Mouse (Mus musculus) heart, embryonic 16.5 days (tissue): ENCODE results near the gene Foxp1. TPM values are rescaled to one million over a fixed set of nuclear protein-coding genes. Genes with fewer than 3 reads are reported as not detected.

Experiments
- ATAC-seq: fragments of 200-750 bp; cut with Nextera tagmentation; replicated peaks from 2 replicates; pipeline ENCODE4 v1.8.0; 2017; ENCODE audit warnings: moderate number of reproducible peaks; ENCODE audit not compliant: insufficient read depth, low FRiP score; ENCODE audit errors: extremely low read depth
- H3K27ac ChIP-seq: fragments of 300-500 bp; sonication (generic); 2 replicates; pipeline ENCODE4 v1.5.1; 2014; ENCODE audit warnings: mild to moderate bottlenecking, low read length, control low read depth, moderate library complexity
- H3K27me3 ChIP-seq: fragments of 300-500 bp; sonication (generic); 2 replicates; pipeline ENCODE4 v1.6.1; 2014; ENCODE audit warnings: low read length, mixed read lengths; ENCODE audit not compliant: control insufficient read depth, insufficient read depth
- H3K36me3 ChIP-seq: fragments of 300-500 bp; sonication (generic); 2 replicates; pipeline ENCODE4 v1.6.1; 2014; ENCODE audit not compliant: control insufficient read depth, insufficient read depth
- H3K4me1 ChIP-seq: fragments of 300-500 bp; sonication (generic); 2 replicates; pipeline ENCODE4 v1.6.1; 2014; ENCODE audit warnings: low read length, mixed read lengths; ENCODE audit not compliant: control insufficient read depth, insufficient read depth
- H3K4me2 ChIP-seq: fragments of 300-500 bp; sonication (generic); 2 replicates; pipeline ENCODE4 v1.6.1; 2014; ENCODE audit warnings: low read depth, mild to moderate bottlenecking, control low read depth, low read length
- H3K4me3 ChIP-seq: fragments of 300-500 bp; sonication (generic); 2 replicates; pipeline ENCODE4 v1.5.1; 2014; ENCODE audit warnings: mild to moderate bottlenecking, control low read depth, low read length
- H3K9ac ChIP-seq: fragments of 300-500 bp; sonication (generic); 2 replicates; pipeline ENCODE4 v1.6.1; 2014; ENCODE audit warnings: low read length, control low read depth
- H3K9me3 ChIP-seq: fragments of 300-500 bp; sonication (generic); replicated peaks from 2 replicates; pipeline ENCODE4 v1.6.1; 2016; ENCODE audit warnings: low read length; ENCODE audit not compliant: control insufficient read depth
- WGBS: fragments of 180-500 bp; shearing (Covaris S2); extraction: QIAGEN DNeasy Blood & Tissue Kit; methylation state at CpG from one replicate; pipeline ENCODE4 v1.1.7; 2014; 5-methylcytosine and 5-hydroxymethylcytosine counted together
- polyA plus RNA-seq: library from polyadenylated mRNA; unstranded; fragments of >200 nt; fragmentation: Nextera tagmentation; extraction: Ambion mirVana; gene quantifications from 2 replicates; pipeline ENCODE4 v1.2.1, GENCODE M21; 2015

Gene Foxp1
- polyA plus RNA-seq, 1 experiment from 2014 or later = 59.0 TPM

GRCm38 (mm10) chr6:99043932-99044664 is 478.4 kb downstream of the Foxp1 start:
- no peak overlapping the region for H3K9ac ChIP-seq
- H3K4me2 ChIP-seq = no peak overlapping the region
- H3K27me3 ChIP-seq = no peaks in the 10 kb centered on the region
- no peak for ATAC-seq
- no peaks in the 10 kb centered on the region for H3K9me3 ChIP-seq
- peaks cover 11% of the 10 kb centered on the region for H3K4me1 ChIP-seq
- no peak overlapping the region for H3K27ac ChIP-seq
- no peak overlapping the region for H3K4me3 ChIP-seq
- WGBS = 80% methylated on average over 12 of the region's 12 CpGs
- H3K36me3 ChIP-seq = no peaks in the 10 kb centered on the region

DNA sequence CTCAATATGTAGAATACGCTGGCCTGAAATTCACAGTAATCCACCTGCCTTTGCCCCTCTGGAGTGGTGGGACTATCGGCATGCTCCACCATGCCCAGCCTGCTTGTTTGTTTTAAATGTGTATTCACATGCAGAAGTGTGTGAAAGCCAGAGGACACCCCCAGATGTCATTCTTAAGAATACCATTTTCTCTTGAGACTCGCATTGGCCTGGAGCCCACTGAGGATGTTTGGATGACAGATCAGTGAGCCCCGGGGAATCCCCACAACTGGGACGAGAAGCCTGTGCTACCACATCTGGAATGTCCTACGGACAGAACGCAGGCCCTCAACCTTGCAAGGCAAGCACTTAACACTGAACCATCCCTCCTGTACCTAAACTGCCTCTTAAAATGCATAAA is 479.3 kb downstream of the Foxp1 start:
- 55% methylated on average over 7 of the region's 7 CpGs for WGBS
- Histone ChIP-seq H3K4me2 (no peak overlapping the region), H3K9me3 (no peaks in the 10 kb centered on the region), H3K36me3 (no peaks in the 10 kb centered on the region), H3K27me3 (no peaks in the 10 kb centered on the region), H3K4me1 (peaks cover 11% of the 10 kb centered on the region), H3K27ac (no peak overlapping the region), H3K4me3 (no peak overlapping the region), H3K9ac (no peak overlapping the region)
- ATAC-seq = no peak

DNA sequence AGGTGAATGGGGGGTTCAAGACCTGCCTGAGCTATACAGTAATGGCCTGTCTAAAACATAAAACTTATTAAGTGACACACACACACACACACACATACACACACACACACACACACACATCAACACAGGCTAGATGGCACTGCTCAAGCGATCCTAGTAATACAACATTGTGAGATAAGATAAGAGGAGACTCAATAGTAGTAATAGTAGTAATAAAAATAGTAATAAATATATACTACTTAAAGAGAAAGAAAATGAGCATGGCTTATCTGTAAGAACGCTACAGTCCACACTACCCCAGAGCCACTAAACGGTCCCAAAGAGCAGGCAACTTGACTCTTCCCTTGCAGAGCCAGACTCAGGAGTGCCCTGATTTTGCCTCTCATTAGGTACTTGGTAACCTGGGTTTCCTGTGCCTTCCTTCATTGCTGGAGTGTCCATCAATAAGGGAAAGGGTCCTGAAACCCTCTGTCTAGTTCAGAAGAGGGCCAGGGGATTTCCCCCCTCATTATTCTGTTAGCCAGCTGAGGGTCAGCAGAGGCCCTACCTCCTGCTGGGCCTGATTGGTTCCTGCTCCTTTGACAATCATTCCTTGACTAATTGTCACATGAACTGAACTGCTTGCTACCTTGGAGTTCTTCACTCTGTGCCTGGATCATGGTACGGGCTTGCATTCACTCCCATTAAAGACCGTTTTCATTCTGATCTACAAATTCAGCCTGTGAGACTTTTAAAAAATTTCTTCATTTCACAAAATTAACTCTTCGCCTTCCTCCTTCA is 480.2 kb downstream of the Foxp1 start:
- Histone ChIP-seq H3K36me3 (no peaks in the 10 kb centered on the region), H3K4me1 (peaks cover 11% of the 10 kb centered on the region), H3K27ac (no peak overlapping the region), H3K4me2 (no peak overlapping the region), H3K9me3 (no peaks in the 10 kb centered on the region), H3K9ac (no peak overlapping the region), H3K27me3 (no peaks in the 10 kb centered on the region), H3K4me3 (no peak overlapping the region)
- ATAC-seq = no peak
- WGBS = 83% methylated on average over 6 of the region's 6 CpGs

DNA sequence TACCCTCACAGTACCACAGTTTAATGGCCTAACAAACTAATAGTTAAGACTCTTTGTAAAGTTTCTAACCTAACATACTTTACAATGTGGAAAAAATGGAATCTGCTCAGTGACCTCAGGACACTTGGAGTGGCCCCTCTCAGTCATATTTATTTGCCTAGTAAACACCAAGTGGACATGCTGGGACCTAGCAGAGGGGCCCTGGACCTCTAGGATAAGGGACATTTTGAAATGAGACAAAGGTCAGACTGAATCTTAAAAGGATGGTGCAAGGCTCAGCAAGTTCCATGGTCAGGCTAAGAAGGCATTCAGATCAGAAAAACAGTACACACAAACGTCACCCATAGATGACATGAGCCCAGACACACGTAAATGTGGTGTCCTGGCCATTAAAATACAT is 483.5 kb downstream of the Foxp1 start:
- no peaks in the 10 kb centered on the region for H3K36me3 ChIP-seq
- no peak for ATAC-seq
- no peak overlapping the region for H3K27ac ChIP-seq
- H3K4me3 ChIP-seq = no peak overlapping the region
- 87% methylated on average over 2 of the region's 2 CpGs for WGBS
- H3K27me3 ChIP-seq = no peaks in the 10 kb centered on the region
- H3K9ac ChIP-seq = no peak overlapping the region
- H3K4me2 ChIP-seq = no peak overlapping the region
- peaks cover 6% of the 10 kb centered on the region; the same call in 1 of the 2 replicates for H3K4me1 ChIP-seq
- H3K9me3 ChIP-seq = no peaks in the 10 kb centered on the region

- no peak overlapping the region for H3K4me2 ChIP-seq
- H3K27me3 ChIP-seq = no peaks in the 10 kb centered on the region
- no peak overlapping the region for H3K9ac ChIP-seq
- WGBS = 83% methylated on average over 8 of the region's 8 CpGs
- no peaks in the 10 kb centered on the region for H3K36me3 ChIP-seq
- no peak overlapping the region for H3K27ac ChIP-seq
- 0 out of 2 replicates have a peak, but pooled peaks cover 2% of the 10 kb centered on the region for H3K4me1 ChIP-seq
- no peaks in the 10 kb centered on the region for H3K9me3 ChIP-seq
- no peak for ATAC-seq
- no peak overlapping the region for H3K4me3 ChIP-seq
Measured at GRCm38 (mm10) chr6:99035459-99036375, 486.8 kb downstream of the Foxp1 start.

DNA sequence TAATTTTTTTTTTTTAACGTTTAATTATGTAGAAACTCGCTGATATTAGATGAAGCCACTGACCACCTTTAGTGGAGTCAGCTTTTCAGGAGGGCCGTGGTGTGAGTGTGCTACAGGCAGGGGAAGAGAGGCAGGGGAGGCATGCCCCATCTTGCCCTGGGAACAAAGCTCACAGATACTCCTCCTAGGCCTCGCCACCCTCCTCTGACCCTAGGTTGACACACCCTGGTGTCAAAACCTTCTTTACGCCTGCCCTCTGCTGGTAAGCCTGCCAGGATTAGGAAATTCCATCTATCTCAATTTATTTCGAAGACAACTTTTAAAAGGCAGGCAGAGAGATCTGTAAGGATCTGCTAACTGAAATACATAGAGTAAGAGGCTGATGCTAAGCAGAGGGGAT is 489.5 kb downstream of the Foxp1 start:
- Histone ChIP-seq H3K36me3 (no peaks in the 10 kb centered on the region), H3K9ac (no peak overlapping the region), H3K27ac (no peak overlapping the region), H3K4me2 (no peak overlapping the region), H3K9me3 (no peaks in the 10 kb centered on the region), H3K4me3 (no peak overlapping the region), H3K4me1 (peaks cover 10% of the 10 kb centered on the region), H3K27me3 (no peaks in the 10 kb centered on the region)
- WGBS = 44% methylated on average over 6 of the region's 6 CpGs
- no peak for ATAC-seq

- 68% methylated on average over 9 of the region's 9 CpGs for WGBS
- H3K4me1 ChIP-seq = peaks cover 12% of the 10 kb centered on the region
- no peak overlapping the region for H3K4me2 ChIP-seq
- no peaks in the 10 kb centered on the region for H3K9me3 ChIP-seq
- no peaks in the 10 kb centered on the region for H3K27me3 ChIP-seq
- H3K9ac ChIP-seq = no peak overlapping the region
- no peak overlapping the region for H3K4me3 ChIP-seq
- no peaks in the 10 kb centered on the region for H3K36me3 ChIP-seq
- H3K27ac ChIP-seq = no peak overlapping the region
- ATAC-seq = no peak
Measured at GRCm38 (mm10) chr6:99031321-99031903, 491.1 kb downstream of the Foxp1 start.

DNA sequence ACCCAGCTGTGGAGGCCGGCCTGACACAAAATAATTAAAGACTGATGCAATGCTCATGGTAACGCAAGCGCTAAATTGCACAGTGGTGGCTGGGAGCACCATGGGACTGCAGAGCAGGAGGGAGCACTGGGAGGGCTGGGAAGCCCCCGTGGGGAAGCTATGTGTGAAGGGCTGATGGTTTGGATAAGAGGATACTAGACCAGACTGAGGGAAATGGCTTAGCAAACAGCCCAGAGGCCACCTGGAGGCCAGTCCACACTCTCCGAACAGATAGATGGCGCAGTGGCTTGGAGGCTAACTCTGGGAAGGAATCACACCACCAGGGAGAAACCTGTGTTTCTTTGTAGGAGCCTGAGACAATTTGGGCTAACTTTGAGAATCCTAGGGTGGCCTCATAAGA is 492.3 kb downstream of the Foxp1 start:
- H3K4me2 ChIP-seq = no peak overlapping the region
- H3K36me3 ChIP-seq = no peaks in the 10 kb centered on the region
- H3K4me1 ChIP-seq = peaks cover 20% of the 10 kb centered on the region
- no peaks in the 10 kb centered on the region for H3K27me3 ChIP-seq
- H3K4me3 ChIP-seq = no peak overlapping the region
- 58% methylated on average over 6 of the region's 6 CpGs for WGBS
- no peaks in the 10 kb centered on the region for H3K9me3 ChIP-seq
- no peak overlapping the region for H3K27ac ChIP-seq
- ATAC-seq = no peak
- H3K9ac ChIP-seq = no peak overlapping the region
